Mouse (Mus musculus) kidney, adult 10 weeks (tissue): Measurements from ENCODE around the gene Olfr507. TPM values are rescaled to one million over a fixed set of nuclear protein-coding genes. Genes with fewer than 3 reads are reported as not detected.

Experiments
- polyA plus RNA-seq: library from polyadenylated mRNA; stranded (reverse); fragments of 350-450 nt; fragmentation: Illumina TruSeq; extraction: RNeasy Lipid Tissue Mini Kit (QIAGEN cat#74804); gene quantifications from one replicate; pipeline ENCODE4 v1.2.3, GENCODE M21; 2014; ENCODE audit warnings: low read depth, low replicate concordance

Olfr507 gene
- polyA plus RNA-seq = not detected

DNA sequence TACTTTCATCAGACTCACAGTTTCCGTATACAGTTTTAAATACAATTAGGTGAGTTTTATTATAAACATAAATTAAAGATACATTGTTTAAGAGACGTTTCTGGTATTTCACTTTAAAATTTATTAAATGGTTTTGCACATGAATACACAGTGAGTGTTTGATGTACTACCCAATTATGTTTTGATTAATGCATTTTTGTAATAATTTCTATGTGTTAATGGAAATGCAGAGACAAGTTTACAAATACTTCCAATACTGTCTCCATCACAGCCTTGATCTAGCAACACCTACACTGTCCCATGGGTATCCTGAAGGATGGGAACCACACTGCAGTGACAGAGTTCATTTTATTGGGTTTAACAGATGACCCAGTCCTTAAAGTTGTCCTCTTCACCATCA is at the start of gene Olfr507:
Olfr507 (plus strand) TSS at position 301 of the 400 bp plus-strand sequence.

DNA sequence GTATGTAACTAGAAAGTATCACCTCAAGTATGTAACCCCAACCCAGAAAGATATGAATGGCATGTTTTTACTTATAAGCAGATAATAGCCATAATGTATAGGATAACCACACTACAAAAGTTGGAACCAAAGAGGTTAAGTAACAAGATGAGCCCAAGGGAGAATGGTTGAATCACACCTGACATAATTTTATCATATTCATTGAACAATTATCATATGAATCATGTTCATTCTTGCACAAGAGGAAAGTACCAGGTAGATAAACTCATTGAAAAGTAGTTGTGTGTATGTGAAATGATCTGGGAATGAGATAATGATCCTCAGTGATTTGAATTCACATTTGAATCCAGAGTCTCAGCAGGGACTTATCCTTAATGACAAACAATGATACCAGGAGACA is 11.1 kb upstream of the Olfr507 start, which contains the start of gene Olfr506:
Olfr506 (plus strand) TSS at position 301 of the 400 bp plus-strand sequence.

DNA sequence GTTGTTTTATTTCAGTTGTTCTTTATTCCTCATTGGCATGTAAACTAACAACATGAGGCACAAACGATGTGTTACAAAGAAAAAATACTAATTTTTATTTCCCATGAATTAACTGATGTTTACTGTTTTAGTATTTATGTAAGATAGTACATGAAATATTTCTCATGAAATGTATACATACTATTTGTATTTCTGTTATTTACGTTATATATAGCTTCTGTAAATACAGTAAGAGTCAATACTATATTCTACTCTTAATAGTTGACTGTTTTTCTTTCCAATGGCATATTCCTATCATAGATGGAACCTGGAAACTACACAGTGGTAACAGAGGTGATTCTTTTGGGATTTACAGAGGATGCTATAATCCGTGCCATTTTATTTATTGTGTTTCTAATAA is 8.1 kb downstream of the Olfr507 start, which contains the start of gene Olfr508:
Olfr508 (plus strand) TSS at position 301 of the 400 bp plus-strand sequence.

DNA sequence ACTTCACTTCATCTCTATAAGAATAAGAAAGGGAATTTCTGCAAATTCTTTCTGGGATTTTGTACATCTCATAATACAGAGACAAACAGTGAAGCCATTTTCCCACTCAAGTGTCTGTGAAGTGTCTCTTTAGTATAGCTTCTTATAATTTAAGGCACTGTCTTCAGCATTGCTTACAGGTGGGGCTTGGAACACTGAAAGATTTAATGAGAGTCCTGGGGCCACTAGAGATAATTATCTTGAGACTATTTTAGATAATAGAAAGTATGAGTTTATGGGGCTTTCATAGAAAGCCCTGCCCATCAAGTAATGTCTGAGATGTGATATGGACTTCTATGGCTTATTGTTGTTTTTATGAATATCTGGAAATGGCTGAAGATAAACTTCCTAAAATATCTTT is 30.2 kb downstream of the Olfr507 start, which contains the start of gene Olfr509:
Olfr509 (minus strand) TSS at position 101 of the 400 bp plus-strand sequence.

DNA sequence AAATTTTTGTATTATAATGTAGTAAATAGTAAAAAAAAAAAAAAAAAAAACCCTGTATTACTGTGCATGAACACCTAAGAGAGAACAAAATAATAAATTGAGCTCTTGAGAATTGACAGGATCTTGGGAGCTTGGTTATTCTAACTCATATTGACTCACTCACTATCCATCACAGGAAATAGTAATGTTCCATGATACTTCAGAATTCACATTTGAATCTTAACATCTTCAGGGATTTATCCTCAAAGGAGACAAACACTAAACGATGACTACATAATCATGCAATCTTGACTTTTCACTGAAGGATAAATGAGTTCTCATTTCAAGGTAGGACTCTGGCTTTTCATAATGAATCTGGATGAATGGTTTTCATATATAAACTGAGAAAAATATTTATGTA is 44.5 kb downstream of the Olfr507 start, which contains the start of gene Olfr510:
Olfr510 (plus strand) TSS at position 301 of the 400 bp plus-strand sequence.

Other genes with a start within 250 kb of the Olfr507 start
- not detected for gene Olfr495, start 228.6 kb upstream of the Olfr507 start, polyA plus RNA-seq
- gene Olfr497, start 201.4 kb upstream of the Olfr507 start, polyA plus RNA-seq = not detected
- not detected for gene Olfr498, start 156.5 kb upstream of the Olfr507 start, polyA plus RNA-seq
- not detected for gene Olfr502, start 96.7 kb upstream of the Olfr507 start, polyA plus RNA-seq
- not detected for gene Olfr503, start 77.3 kb upstream of the Olfr507 start, polyA plus RNA-seq
- not detected for gene Olfr504, start 56.0 kb upstream of the Olfr507 start, polyA plus RNA-seq
- gene Olfr506, start 11.0 kb upstream of the Olfr507 start, polyA plus RNA-seq = not detected
- not detected for gene Olfr508, start 8.2 kb downstream of the Olfr507 start, polyA plus RNA-seq
- not detected for gene Olfr509, start 30.1 kb downstream of the Olfr507 start, polyA plus RNA-seq
- gene Olfr510, start 44.6 kb downstream of the Olfr507 start, polyA plus RNA-seq = not detected
- not detected for gene Olfr512, start 91.5 kb downstream of the Olfr507 start, polyA plus RNA-seq
- not detected for gene Olfr513, start 129.2 kb downstream of the Olfr507 start, polyA plus RNA-seq
- not detected for gene Olfr514, start 204.2 kb downstream of the Olfr507 start, polyA plus RNA-seq
- gene Olfr516, start 228.7 kb downstream of the Olfr507 start, polyA plus RNA-seq = not detected